Mouse (Mus musculus): ENCODE data around the gene Gsg1l. TPM values are rescaled to one million over a fixed set of nuclear protein-coding genes. Genes with fewer than 3 reads are reported as not detected.
A peak's percentile ranks its signal among the peaks of the same experiment; 100 is the strongest.

Gsg1l gene
- total RNA-seq, 2 experiments from 2014 or later, result not detected

DNA sequence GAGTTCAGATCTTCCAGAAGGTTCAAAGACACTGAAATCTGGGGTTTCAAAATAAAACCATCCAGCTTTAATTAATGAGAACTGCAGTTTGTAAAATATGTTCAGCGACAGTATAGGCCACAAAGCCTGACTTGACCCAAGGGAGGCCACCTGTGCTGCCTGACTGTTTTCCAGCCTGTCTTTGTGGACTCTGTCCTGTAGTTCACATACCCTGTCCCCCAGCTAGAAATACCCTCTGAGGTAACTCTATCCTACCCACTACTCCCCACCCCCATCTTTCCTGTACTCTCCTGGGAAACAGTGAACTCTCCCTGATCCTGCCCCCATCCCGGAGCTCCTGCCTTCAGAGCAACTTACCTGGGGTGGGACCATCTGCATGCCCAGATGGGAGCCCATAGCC, 199.0 kb downstream of the Gsg1l start:
- no peak for ATAC-seq (replicated peaks; ENCODE audit: poor library complexity, severe bottlenecking)

DNA sequence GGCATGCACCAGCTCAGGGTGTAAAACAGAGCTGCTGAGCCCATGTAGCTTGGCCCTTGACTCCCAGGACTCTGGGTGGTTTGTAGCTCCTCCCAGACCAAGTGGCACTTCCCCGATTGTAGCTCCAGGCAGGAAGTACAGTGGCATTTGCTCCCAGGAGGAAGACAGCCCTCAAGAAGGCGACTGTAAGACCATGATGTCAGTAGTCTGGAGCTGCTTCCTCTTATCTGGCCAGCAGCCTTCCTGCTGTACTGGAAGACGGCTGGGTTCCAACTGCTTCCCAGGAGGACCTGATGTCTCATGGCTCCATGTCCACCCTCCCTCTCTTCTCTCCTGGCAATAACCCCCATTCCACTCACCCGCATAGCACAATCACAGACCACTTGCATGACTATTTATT, 204.2 kb downstream of the Gsg1l start:
- ATAC-seq (replicated peaks; ENCODE audit: poor library complexity, severe bottlenecking), result peak; percentile 80

DNA sequence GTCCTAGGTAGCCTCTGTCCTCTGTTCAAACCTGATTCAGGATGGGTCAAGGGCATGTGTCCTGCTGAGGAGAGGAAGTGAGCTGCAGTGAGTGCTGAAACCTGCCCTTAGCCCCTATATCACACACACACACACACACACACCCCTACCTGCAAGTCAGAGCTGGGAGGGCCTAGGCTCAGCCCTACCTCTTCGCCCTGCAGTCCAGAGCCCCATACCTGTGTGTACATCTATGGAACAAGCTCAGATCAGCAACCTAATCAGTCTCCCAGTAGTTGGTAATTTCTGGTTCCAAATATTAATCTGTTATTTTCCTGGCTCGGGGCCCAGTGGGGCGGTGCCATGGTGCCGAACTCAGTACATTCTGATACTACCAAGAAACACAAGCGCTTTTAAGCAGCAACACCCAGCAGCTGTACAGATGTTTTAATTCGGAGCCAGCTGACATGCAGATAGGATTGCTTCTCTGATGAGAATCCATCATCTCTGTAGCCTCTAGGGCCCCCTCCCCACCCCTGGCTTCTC, 208.2 kb downstream of the Gsg1l start:
- no peak for ATAC-seq (replicated peaks; ENCODE audit: poor library complexity, severe bottlenecking)

DNA sequence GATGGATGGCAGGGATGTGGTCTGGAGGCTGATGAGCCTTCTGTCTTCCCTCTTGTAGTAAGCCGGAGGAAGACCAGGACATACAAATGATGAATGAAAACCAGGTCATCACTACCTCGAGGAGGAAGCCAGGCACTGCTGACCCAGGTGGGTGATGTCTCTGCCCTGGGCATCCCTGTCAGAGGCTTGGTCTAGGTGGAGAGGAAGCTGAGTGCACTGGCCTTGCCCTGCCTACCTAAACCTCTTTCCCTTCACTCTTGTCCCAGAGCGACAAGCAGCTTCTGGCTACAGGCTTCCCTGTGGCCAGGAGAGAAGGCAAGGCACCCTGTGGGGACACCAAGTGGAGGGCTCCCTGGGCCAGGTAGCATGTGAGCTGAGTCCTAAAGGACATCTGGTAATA, 209.3 kb downstream of the Gsg1l start:
- no peak for ATAC-seq (replicated peaks; ENCODE audit: poor library complexity, severe bottlenecking)

DNA sequence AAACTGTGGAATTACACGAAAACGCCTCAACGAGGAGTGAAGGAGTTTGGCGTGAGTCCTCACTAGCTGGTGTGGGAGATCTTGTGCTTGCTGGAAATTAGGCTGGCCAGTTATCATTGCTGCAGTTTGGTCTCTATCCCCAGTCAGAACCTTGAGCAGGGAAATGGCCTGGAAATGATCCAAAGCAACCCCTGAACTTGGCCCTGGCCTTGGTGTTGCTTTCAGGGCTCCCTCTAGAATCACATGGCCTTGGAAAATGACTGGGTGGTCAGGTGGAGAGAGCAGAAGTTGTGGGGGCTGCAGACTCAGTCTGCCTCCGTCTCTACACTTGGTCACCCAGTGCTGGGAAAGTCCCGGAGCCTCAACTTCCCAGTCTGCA, 210.0 kb downstream of the Gsg1l start:
- ATAC-seq (replicated peaks; ENCODE audit: poor library complexity, severe bottlenecking), result no peak

DNA sequence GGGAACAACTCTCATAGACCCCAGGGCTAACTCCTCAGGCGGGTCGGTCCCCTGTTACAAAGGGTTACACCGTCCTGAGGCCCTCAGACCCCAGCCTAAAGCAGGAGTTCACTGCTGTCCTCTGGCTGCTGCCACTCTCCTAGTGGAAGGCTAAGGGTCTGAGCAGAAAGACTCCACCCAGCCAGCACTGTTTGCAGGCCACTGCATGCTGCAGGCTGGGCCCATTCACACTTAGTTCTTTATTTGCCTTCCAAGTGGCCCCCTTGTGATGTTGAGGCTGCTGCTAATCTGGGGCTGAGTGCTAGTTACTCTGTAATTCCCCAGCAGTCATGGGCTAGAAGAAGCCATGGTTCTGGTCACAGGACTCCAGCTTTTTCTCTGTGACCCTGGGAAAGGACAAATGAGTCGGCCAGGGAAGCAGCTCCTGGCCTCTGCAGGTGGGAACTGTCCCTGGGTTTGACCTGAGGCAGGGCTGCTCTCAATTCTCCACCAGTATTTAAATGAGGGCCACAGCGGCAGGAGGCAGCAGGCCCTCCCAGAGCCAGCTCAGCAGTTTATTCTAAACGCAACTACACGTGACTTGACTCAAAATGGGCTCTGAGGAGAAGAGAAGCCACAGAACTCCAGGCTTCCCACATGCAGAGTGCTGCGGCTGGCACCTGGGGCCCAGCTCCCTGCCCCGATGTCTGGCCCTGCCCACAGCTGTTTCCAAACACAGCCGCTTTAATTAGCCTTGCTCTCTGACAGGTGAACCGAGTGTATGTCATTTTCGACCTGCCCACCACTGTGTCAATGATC, 210.6 kb downstream of the Gsg1l start:
- no peak for ATAC-seq (replicated peaks; ENCODE audit: poor library complexity, severe bottlenecking)

DNA sequence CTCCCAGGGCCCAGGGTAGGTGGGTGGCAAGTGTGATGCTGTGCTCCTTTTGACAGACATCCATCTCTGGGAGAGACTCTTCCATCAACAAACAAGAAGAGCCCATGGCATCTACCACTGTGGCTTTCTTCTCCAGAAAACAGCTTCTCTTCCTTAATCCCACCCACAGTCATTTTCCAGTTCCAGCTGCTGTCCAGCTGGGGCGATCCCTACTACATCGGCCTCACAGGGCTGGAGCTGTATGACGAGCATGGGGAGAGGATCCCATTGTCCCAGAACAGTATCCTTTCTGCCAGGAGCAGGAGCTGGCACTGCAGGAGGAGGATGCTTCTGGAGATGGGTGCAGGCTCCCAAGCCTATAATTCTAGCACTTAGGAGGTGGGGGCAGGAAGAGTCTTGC, 213.6 kb downstream of the Gsg1l start:
- no peak for ATAC-seq (replicated peaks; ENCODE audit: poor library complexity, severe bottlenecking)

DNA sequence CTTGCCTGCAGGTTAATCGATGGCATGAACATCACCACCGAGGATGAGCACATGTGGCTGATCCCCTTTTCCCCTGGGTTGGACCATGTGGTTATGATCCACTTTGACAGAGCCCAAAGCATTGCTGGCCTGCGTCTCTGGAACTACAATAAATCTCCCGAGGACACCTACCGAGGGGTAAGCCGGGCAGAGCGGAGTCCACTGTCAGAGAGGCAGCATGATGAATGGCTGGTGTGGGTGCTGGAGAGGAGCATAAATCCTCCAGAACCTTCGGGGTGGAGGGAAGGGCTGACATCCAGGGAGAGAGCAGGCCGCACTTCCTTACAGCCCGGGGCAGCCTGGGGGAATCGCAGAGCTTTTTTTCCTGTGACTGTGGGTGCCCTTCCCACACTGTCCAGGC, 217.0 kb downstream of the Gsg1l start:
- ATAC-seq (replicated peaks; ENCODE audit: poor library complexity, severe bottlenecking), result no peak

DNA sequence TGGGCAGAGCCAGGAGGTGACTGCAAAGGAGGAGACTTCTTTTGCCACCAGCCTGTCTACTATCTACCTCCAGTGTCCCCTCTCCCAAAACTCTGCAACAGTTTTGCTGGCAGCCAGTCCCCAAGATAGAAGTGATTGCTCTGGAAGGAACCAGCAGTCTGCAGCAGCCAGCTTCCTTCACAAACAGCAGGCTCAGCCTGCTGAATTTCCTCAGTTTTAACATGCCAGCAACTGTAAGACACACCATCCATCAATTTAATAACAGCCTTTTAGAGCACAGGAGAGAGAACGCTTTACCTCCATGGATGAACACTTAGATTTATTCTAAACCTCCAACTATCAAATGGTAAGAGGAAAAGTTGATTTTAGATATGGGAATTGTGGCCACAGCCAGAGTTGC, 218.2 kb downstream of the Gsg1l start:
- ATAC-seq (replicated peaks; ENCODE audit: poor library complexity, severe bottlenecking), result no peak

DNA sequence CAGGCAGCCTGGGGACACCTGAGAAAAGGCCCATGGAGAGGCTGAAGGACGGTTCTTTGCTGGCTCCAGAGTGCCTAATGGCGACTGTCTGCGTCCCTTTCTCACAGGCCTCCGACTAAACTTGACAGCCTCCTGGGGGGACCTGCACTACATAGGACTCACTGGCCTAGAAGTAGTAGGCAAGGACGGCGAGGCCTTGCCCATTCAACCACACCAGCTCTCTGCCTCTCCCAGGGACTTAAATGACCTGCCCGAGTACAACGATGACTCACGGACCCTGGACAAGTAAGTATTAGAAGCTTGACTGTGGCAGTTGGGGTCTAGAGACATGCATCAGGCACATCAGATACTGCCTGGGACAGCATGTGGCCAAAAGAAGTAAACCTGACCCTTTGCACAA, 221.8 kb downstream of the Gsg1l start:
- ATAC-seq (replicated peaks; ENCODE audit: poor library complexity, severe bottlenecking), result no peak

DNA sequence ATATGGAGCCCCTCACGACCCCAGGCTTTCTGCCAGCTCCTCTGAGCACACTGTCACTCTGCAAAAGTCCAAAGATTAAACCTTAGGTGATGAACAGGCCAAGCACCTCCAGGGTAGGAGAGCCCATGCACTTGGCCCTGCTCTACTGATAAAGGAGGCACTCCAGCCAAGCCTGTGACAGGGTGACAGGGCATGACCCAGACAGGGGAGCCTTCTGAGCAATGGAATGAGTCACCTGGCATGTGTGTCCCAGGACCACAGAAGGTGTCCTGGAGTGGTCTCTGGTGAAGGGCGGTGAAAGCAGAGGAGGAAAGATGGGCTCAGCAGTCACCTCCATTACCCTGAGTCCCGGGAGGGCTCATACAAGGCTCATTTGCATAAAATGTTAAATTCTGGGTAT, 222.6 kb downstream of the Gsg1l start:
- ATAC-seq (replicated peaks; ENCODE audit: poor library complexity, severe bottlenecking), result no peak

DNA sequence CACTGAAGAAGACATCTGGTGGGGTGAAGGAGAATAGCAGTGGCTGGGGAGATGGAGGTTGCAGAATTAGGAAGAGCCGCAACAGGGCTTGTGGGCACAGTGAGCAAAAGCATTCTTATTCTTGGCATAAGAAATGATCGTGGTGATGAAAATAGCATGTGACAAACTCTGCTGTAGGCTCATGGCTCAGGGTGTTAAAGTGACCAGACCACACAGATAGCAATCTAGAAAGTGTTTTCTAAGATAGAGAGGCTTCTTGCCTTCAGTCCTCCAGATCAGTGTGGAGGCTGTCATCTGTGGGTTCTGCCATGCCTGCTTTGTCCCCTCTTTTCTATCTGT, 234.7 kb downstream of the Gsg1l start:
- ATAC-seq (replicated peaks; ENCODE audit: poor library complexity, severe bottlenecking), result no peak

DNA sequence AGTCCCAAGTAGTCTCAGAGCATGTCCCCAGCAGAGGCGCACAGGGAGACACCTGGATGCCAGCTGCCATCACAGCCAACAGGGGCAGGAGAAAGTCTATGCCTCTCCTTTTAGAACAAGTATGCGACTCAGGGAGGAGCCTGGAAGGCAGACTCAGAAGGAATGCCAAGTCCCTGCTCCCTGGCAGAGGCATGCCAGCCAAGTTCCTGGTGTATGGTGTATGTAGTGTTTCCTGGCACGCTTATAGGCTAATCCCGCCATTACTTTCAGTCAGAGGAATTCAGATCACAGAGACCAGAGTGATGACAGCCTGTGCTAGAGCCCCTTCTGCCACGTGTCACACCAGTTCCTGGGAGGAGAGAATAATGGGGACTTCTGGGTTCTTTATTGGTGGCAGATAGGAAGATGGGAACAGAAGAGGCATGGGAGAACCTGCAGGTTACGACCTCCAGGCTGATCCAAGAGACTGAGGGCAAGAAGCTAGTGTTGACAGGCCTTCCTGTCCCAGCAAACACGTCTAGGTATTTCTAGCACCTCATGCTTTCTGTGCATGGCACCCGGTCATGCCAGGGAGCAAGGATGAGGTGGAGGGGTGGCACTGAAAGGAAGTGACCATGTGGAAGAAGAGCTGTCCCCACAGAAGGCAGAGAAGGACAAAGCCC, 235.2 kb downstream of the Gsg1l start:
- no peak for ATAC-seq (replicated peaks; ENCODE audit: poor library complexity, severe bottlenecking)

DNA sequence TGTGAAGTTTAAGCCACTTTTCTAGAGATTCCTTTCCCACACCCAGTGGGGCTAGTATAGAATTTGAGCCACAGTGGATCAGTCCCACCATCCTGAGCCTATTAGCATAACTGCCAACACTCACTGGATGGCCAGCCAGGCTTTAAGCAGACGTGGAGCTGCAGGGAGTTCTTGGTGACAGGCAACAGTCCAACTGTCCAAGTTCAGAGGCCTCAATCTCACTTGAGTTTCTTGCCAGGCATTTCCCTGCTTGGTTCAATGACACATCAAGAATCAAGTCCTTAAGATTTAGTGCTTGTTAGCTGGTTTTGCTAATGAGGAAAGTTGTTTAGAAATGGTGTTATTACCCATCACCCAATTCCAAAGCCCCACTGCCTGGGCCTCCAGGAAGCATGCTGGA, 236.6 kb downstream of the Gsg1l start:
- ATAC-seq (replicated peaks; ENCODE audit: poor library complexity, severe bottlenecking), result no peak

DNA sequence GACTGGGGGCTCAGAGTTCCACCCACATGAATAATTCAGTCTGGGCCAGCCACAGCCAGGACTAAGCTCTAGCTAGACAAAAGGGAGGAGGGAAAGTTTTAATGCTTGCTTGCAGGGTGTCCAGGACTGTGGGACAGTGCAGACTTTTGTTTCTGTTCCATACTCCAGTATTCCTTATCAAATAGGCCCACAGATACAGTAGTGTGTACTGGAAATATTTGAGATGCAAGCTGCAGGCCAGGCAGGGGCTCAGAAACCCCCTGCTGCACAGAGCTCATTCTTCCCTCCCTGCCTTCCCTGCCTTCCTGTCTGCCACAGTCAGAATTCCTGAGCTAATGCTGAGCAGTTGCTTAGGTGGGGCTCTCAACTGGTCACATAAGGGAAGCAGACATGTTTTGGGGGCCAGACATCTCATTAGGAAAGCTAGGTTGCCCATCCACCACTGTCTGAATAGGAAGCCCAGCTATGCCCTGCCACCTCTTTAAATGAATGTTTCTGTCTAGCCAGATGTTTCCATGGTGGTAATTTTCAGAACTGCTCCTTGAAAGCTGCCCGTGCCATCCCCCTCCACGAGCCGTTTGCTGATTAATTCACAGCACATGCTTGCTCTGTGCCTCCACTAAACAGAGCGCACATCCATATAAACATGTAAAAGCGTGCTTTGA, 244.0 kb downstream of the Gsg1l start:
- ATAC-seq (replicated peaks; ENCODE audit: poor library complexity, severe bottlenecking), result no peak

DNA sequence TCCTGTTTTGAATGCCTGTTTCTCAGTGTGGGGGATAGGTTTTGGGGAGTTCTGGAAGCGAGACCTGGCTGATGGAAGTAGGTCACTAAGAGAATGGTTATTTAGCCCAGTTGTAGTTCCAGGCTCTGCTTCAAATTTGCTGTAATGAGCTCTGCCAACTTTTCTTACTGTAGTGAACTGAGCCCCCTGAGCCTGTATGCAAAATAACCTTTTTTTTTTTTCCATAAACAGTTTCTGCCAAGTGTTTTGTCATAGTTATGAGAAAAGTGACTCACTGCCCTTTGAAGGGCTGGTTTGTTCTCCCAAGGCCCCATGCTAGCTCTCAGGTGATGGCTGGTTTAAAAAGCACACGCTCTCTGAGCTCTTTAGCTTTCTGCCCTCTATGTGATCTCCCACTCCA, 248.7 kb downstream of the Gsg1l start:
- ATAC-seq (replicated peaks; ENCODE audit: poor library complexity, severe bottlenecking), result no peak

DNA sequence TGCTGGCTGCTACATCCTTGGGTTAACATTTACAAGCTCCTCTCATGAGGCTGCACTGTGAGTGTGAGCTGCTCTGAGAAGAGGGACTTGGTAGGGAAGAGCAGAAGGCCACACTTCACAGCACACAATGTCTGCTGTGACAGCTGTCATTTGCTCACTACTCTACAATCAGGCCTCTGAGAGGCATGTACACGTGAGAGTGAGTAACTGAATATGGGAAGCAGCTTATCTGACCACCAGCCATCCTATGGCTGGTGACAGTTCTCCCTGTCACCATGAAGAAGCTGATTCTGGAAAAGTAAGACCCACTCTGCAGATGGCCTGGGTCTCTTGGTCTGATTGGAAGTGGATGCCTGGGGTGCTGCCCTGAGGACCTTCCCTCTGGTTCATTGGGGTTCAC, 249.4 kb downstream of the Gsg1l start:
- no peak for ATAC-seq (replicated peaks; ENCODE audit: poor library complexity, severe bottlenecking)

DNA sequence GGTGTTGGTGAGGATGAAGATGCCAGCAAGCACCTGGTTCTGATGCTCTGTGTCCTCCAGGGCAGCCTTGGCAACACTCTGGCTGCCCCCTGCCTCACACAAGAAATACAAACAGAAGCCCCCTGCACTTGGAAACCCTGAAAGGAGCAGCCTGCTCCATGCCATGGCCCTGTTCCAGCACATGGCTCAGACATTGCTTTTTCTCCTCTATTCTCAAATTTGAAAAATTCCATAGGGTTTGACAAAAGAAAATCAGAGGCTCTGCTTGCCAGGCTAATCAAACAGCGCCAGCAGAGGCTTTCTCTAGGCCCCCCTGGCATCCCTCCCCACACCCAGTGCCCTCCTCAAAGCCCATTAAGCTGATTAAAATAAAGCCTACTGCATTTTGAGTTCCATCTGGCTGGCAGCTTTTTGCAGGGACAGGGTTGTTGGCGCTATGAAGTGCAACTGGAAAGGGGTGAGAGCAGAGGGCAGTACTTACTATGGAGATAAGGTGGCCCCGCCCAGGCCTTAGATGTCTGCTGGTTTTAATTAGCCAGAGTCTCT, 253.0 kb downstream of the Gsg1l start:
- no peak for ATAC-seq (replicated peaks; ENCODE audit: poor library complexity, severe bottlenecking)

DNA sequence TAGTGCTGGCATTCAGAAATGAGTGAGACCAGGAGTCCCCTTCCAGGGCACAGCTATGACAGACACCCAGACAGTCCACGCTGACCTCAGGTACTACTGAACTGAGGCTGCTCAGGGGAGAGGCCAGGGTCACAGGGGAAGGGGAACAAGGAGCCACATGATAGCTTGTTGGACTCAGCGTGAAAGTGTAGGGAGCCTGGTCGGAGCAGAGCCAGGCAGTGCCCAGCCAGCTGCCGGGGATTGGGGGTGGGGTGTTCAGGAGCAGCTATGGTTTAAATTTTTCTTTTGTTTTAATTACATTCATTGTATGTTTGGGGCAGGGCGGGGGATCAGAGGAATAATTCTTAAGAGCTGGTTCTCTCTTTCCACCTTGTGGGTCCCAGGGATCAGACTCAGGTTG, 253.7 kb downstream of the Gsg1l start:
- ATAC-seq (replicated peaks; ENCODE audit: poor library complexity, severe bottlenecking), result no peak

Data from granulocyte monocyte progenitor cell, adult 5-6 weeks (primary cell).